Mouse (Mus musculus) liver, embryonic 14.5 days (tissue): ENCODE results near the gene Arl6ip4. TPM values are rescaled to one million over a fixed set of nuclear protein-coding genes. Genes with fewer than 3 reads are reported as not detected.

Source experiments
- ATAC-seq: fragments of 200-750 bp; cut with Nextera tagmentation; 2 replicates; pipeline ENCODE4 v1.8.0; 2017; ENCODE audit warnings: moderate number of reproducible peaks, mild to moderate bottlenecking, moderate library complexity; ENCODE audit not compliant: insufficient read depth
- DNase-seq, 3 experiments: peaks; one replicate each; pipeline ENCODE4 v3.0.0-alpha.2; 2012 to 2013; ENCODE audit warnings: low read depth in 3 of 3, low spot score in 3 of 3
- H3K27ac ChIP-seq: fragments of 300-500 bp; sonication (generic); 2 replicates; pipeline ENCODE4 v1.5.1; 2014; ENCODE audit warnings: moderate library complexity, mild to moderate bottlenecking, control low read depth, inconsistent platforms
- H3K27me3 ChIP-seq: fragments of 300-500 bp; sonication (generic); 2 replicates; pipeline ENCODE4 v1.6.1; 2014; ENCODE audit warnings: mild to moderate bottlenecking, low read length, moderate library complexity; ENCODE audit not compliant: control insufficient read depth, insufficient read depth
- H3K36me3 ChIP-seq: fragments of 300-500 bp; sonication (generic); replicated peaks from 2 replicates; pipeline ENCODE4 v1.6.1; 2014; ENCODE audit warnings: low read depth; ENCODE audit not compliant: control insufficient read depth, insufficient read depth
- H3K4me1 ChIP-seq, 2 experiments: fragments of 200-500 bp in 1 of 2; fragments of 300-500 bp in 1 of 2; sonication (generic) in 1 of 2; replicated peaks; 2 replicates each; pipeline ENCODE4 v1.6.1; 2012 to 2014; ENCODE audit warnings: antibody characterized with exemption in 1 of 2, inconsistent platforms in 1 of 2, low read length in 1 of 2; ENCODE audit not compliant: control insufficient read depth in 2 of 2, insufficient read depth in 2 of 2
- H3K4me2 ChIP-seq: fragments of 300-500 bp; sonication (generic); 2 replicates; pipeline ENCODE4 v1.6.1; 2014; ENCODE audit warnings: low read depth, mild to moderate bottlenecking, control low read depth, moderate library complexity
- H3K4me3 ChIP-seq, 2 experiments: fragments of 200-500 bp in 1 of 2; fragments of 300-500 bp in 1 of 2; sonication (generic) in 1 of 2; 2 replicates each; pipeline ENCODE4 v1.5.1; 2012 to 2014; ENCODE audit warnings: low read depth in 2 of 2, low read length in 2 of 2, mild to moderate bottlenecking in 2 of 2, control low read depth in 1 of 2, inconsistent platforms in 1 of 2, moderate library complexity in 1 of 2; ENCODE audit not compliant: insufficient read depth in 1 of 2
- H3K9ac ChIP-seq: fragments of 300-500 bp; sonication (generic); replicated peaks from 2 replicates; pipeline ENCODE4 v1.6.1; 2014; ENCODE audit warnings: mild to moderate bottlenecking, control low read depth, moderate library complexity
- H3K9me3 ChIP-seq: fragments of 300-500 bp; sonication (generic); 2 replicates; pipeline ENCODE4 v1.6.1; 2016; ENCODE audit warnings: low read length, mixed read lengths; ENCODE audit not compliant: control insufficient read depth
- CTCF ChIP-seq: IDR thresholded peaks from 2 replicates; pipeline ENCODE4 v1.5.1; 2016; ENCODE audit warnings: antibody characterized with exemption, low read depth, control low read depth
- EP300 ChIP-seq: IDR thresholded peaks from 2 replicates; pipeline ENCODE4 v1.6.1; 2016; ENCODE audit warnings: antibody characterized with exemption, low read depth
- WGBS: fragments of 180-500 bp; shearing (Covaris S2); extraction: QIAGEN DNeasy Blood & Tissue Kit; methylation state at CpG from one replicate; pipeline ENCODE4 v1.1.7; 2014; ENCODE audit not compliant: insufficient replicate concordance; 5-methylcytosine and 5-hydroxymethylcytosine counted together
- polyA plus RNA-seq, 2 experiments: library from polyadenylated mRNA; depleted of rRNA in 1 of 2; stranded (reverse) in 1 of 2; unstranded in 1 of 2; fragments of >200 nt; fragmentation: Nextera tagmentation in 1 of 2; extraction: Ambion mirVana in 1 of 2; gene quantifications; 2 replicates each; pipeline versions ENCODE4 v1.2.1 to v1.2.3; 2012 to 2014

Arl6ip4 gene
- polyA plus RNA-seq, 2 experiments, result 50.6 to 52.2 TPM

GRCm38 (mm10) chr5:124159453-124159852 lies 43.6 kb downstream of the Arl6ip4 start:
- TF ChIP-seq EP300 (no peak), CTCF (no peak)
- H3K4me1 ChIP-seq, result 0 out of 4 replicates have a peak, but pooled peaks cover 0 to 4% of the 10 kb centered on the region in 2 experiments
- no peaks in the 10 kb centered on the region for H3K27me3 ChIP-seq
- WGBS, result 64% methylated on average over 7 of the region's 7 CpGs
- ATAC-seq, result no peak
- no peak overlapping the region for H3K4me3 ChIP-seq
- no peak overlapping the region for H3K27ac ChIP-seq
- H3K9me3 ChIP-seq, result no peaks in the 10 kb centered on the region
- no peak overlapping the region for H3K4me2 ChIP-seq
- H3K9ac ChIP-seq, result no peak overlapping the region
- no peaks in the 10 kb centered on the region for H3K36me3 ChIP-seq
- DNase-seq, result no peak

GRCm38 (mm10) chr5:124161831-124162230 lies 45.9 kb downstream of the Arl6ip4 start:
- Histone ChIP-seq H3K4me1 (peaks cover 0 to 12% of the 10 kb centered on the region in 2 experiments; a peak in 2 of 4 replicates), H3K36me3 (no peaks in the 10 kb centered on the region), H3K4me3 (no peak overlapping the region), H3K27me3 (no peaks in the 10 kb centered on the region), H3K9me3 (no peaks in the 10 kb centered on the region), H3K27ac (no peak overlapping the region), H3K4me2 (no peak overlapping the region), H3K9ac (no peak overlapping the region)
- no peak for DNase-seq
- TF ChIP-seq CTCF (no peak), EP300 (no peak)
- WGBS, result 60% methylated on average over 10 of the region's 10 CpGs
- ATAC-seq, result no peak

GRCm38 (mm10) chr5:124162577-124162976 lies 46.7 kb downstream of the Arl6ip4 start:
- Histone ChIP-seq H3K4me1 (peaks cover 0 to 12% of the 10 kb centered on the region in 2 experiments; a peak in 2 of 4 replicates), H3K27ac (no peak overlapping the region), H3K4me2 (no peak overlapping the region), H3K9me3 (no peaks in the 10 kb centered on the region), H3K9ac (no peak overlapping the region), H3K27me3 (no peaks in the 10 kb centered on the region), H3K4me3 (no peak overlapping the region), H3K36me3 (no peaks in the 10 kb centered on the region)
- DNase-seq, result peak in 1 of 3 experiments; percentile 37
- no peak; the same call in 1 of the 2 replicates for ATAC-seq
- WGBS, result 62% methylated on average over 5 of the region's 5 CpGs
- no peak for TF ChIP-seq EP300
- TF ChIP-seq CTCF, result peak; percentile 69

- no peak overlapping the region for H3K27ac ChIP-seq
- H3K9ac ChIP-seq, result no peak overlapping the region
- 74% methylated on average over 11 of the region's 11 CpGs for WGBS
- H3K36me3 ChIP-seq, result no peaks in the 10 kb centered on the region
- H3K4me2 ChIP-seq, result no peak overlapping the region
- TF ChIP-seq CTCF, result no peak
- no peak for TF ChIP-seq EP300
- ATAC-seq (no peak), DNase-seq (no peak)
- no peaks in the 10 kb centered on the region for H3K9me3 ChIP-seq
- peaks cover 0 to 12% of the 10 kb centered on the region in 2 experiments; a peak in 2 of 4 replicates for H3K4me1 ChIP-seq
- H3K27me3 ChIP-seq, result no peaks in the 10 kb centered on the region
- no peak overlapping the region for H3K4me3 ChIP-seq
Observed at GRCm38 (mm10) chr5:124163445-124163844, 47.6 kb downstream of the Arl6ip4 start.

- H3K27ac ChIP-seq, result no peak overlapping the region
- H3K36me3 ChIP-seq, result no peaks in the 10 kb centered on the region
- H3K4me3 ChIP-seq, result no peak overlapping the region
- H3K4me2 ChIP-seq, result no peak overlapping the region
- TF ChIP-seq EP300 (no peak), CTCF (no peak)
- no peak overlapping the region for H3K9ac ChIP-seq
- DNase-seq, result no peak
- peaks cover 0 to 12% of the 10 kb centered on the region in 2 experiments; a peak in 2 of 4 replicates for H3K4me1 ChIP-seq
- H3K9me3 ChIP-seq, result no peaks in the 10 kb centered on the region
- ATAC-seq, result peak; percentile 71
- no peaks in the 10 kb centered on the region for H3K27me3 ChIP-seq
- 34% methylated on average over 15 of the region's 15 CpGs for WGBS
Observed at GRCm38 (mm10) chr5:124165622-124166570, 50.0 kb downstream of the Arl6ip4 start.
